Mouse (Mus musculus) hematopoietic multipotent progenitor cell, adult 10-12 weeks (in vitro differentiated cells): ENCODE results near the gene Mrps23. TPM values are rescaled to one million over a fixed set of nuclear protein-coding genes. Genes with fewer than 3 reads are reported as not detected.

ENCODE experiments used
- polyA plus RNA-seq: library from polyadenylated mRNA; stranded (reverse); fragments of >175 nt; gene quantifications from 2 replicates; pipeline ENCODE4 v1.2.3, GENCODE M21; 2012; ENCODE audit warnings: low replicate concordance

Gene Mrps23
- polyA plus RNA-seq, result 98.9 and 145 TPM in 2 replicates

GRCm38 (mm10) chr11:88203712-88204532 is at the start of gene Mrps23:
Gene Mrps23 (plus strand): TSS chr11:88204388.

Other genes starting within 250 kb of the Mrps23 start
- 22.5 and 31.4 TPM in 2 replicates for gene Dynll2, start 216.9 kb upstream of the Mrps23 start, polyA plus RNA-seq
- gene Srsf1, start 157.0 kb upstream of the Mrps23 start, polyA plus RNA-seq, result 146 TPM in 2 replicates
- 14.8 and 20.3 TPM in 2 replicates for gene Vezf1, start 136.1 kb upstream of the Mrps23 start, polyA plus RNA-seq
- gene Cuedc1, start 106.3 kb upstream of the Mrps23 start, polyA plus RNA-seq, result 7.0 and 18.5 TPM in 2 replicates
- gene Ccdc182, start 89.7 kb downstream of the Mrps23 start, polyA plus RNA-seq, result not detected in 2 replicates